Mouse (Mus musculus) right cerebral cortex, adult 2 months (tissue): Measurements from ENCODE around the gene Gpatch4.

ENCODE experiments used
- DNase-seq, 2 experiments: peaks; one replicate each; pipeline ENCODE4 v3.0.0; 2021 to 2022; ENCODE audit warnings: low spot score in 2 of 2

Gene Gpatch4

DNA sequence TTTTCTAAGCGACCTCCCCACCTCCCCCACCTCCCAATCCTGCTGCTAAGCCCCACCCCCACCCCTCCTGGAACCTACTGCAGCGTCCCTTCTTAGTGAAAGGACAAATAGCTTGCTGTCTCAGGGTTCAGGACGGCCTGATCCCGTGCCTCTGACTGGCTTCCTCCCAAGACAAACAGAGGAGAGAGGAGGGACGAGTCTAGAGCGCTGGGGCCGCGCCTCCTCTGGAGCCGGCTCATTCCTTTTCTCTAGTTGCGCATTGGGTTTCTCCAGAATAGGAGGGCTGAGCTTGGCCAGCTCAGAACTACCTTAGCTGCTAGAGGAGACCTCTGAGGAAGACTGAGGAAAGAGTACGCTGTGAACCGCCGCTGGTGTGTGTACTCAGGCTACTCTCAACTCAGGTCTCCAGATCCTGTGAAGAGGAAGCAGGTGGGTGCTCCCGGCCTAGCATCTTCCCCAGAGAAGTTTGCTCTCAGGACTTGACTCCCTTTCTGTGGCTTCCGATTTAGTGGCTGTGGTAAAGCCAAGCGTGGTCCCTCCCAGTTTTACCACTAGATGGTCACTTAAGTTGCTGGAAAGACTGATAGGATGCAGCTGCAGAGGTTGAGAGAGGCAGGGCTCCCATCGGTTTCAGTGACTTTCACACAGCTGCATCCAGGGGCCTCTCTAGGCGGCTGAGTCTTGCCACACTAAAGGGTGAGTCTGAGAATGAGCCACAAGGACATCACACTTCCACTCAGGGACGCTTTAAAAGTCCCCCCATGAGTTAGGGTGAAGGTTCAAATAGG lies 12.1 kb upstream of the Gpatch4 start:
- no peak for DNase-seq

DNA sequence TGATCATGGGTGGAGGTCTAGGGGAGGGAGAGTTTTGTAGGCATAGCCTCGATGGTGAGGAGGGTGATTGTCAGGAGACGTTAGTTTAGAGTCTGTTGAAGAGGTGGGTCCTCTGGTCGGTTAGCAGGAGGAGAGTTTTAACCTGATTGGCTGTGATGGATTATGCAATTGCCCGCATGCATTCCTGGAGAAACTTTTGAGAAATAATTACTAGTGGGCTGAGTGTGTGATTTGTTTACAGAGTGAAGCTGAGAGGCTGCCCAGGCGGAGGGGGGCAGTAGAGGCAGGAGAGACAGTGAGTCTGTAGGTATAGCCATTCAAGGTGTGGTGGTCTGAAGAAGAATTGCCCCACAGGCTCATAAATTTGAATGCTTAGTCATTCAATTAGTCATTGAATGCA lies 9.4 kb upstream of the Gpatch4 start:
- DNase-seq: no peak

DNA sequence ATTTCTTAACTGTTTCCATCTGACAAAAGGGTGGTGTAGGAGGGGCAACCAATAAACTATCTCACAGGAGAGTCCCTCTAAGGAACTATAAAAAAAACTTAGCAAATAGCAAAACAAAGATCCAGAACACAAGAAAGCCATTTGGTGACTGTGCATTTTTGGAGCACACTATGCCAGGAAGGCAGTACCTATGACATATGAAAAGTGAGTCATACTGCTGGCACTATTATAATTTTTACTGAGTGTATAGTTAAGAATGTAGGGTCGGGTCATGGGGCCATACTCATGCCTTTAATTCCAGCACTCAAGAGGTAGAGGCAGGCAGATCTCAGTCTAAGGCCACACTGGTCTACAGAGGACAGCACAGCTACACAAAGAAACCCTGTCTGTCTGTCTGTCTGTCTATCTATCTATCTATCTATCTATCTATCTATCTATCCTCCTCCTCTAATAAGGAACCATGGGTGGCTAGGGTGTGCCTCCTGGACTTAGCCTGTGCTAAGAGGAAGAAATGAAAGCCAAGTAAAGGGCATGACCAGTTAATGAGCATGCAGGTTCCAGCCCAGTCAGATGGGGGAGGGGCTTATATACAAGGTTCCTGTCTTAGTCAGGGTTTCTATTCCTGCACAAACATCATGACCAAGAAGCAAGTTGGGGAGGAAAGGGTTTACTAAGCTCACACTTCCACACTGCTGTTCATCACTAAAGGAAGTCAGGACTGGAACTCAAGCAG lies 7.2 kb upstream of the Gpatch4 start:
- no peak for DNase-seq

DNA sequence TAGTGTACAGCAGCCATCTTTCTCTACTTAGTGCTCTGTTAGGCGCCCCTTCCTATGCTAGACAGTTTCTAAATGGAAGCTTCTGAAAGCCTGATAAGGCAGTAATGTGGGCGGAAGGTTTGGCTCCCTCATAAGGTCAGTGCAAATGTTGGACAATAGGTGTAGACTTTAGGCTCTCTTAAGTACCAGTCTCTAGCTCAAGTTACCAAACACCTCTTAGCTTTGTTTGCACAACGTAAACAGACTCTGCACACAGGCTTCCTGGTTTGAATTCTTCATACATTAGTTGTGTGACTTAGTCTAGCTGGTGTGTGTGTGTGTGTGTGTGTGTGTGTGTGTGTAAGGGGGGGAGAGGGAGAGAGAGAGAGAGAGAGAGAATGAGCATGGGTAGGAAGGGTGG lies 6.6 kb downstream of the Gpatch4 start:
- DNase-seq: no peak

DNA sequence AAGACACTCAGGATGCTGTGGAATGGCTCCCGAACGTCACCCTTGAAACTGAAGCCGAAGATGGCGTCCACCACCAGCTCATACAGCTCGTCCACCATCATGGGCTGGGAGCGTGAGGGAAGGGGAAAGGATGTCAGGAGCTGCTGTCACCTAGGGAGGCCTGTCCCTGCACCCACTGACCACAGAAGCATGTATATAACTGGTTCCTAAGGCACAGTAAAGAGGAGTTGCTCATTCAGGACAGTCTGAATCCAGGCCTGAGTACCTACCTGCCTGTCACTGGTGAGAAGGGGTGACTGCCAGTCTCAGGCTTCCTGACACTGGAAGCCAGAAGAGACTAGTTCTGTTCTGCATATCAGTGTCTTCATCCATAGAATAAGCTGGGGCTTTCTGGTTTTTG lies 14.1 kb downstream of the Gpatch4 start:
- no peak for DNase-seq

DNA sequence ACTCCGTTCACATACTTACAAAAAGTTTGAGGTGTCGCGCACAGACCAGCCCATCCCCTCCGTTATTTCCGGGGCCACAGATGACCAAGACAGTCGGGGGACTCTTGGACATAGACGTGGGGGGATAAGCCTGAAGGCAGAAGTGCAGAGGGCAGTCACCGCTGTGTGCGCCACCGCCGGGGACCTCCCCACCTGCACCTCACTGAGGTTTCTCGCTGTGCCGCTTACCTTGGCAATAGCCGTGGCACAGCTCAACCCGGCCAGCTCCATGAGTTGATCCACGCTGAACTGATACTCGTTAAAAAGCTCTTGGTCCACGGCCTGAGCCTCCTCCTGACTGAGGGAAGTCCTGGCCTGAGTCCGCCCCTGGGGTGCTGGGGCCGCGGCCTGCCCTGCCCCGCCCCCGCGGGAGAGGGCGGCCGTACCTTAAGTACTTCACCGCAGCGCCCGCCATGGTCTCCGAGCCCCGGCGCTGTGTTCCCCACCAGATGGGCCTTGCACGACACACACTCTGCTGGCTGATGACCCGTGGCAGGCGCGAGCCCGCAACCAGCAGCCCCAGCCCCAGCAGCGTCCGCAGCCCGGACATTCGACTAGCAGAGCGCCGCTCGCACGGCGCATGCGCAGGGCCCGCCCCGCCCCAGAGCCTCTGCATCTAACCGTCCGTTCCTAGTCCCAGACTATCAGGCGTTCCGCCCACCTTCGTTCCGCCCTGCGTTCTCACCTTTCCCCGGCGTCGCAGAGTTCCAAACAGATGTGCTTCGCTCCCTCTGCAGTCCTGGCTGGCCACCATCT lies 15.2 kb downstream of the Gpatch4 start, which contains the start of gene Naxe:
Naxe (minus strand) TSS at position 594 of the 795 bp plus-strand sequence.
- DNase-seq: peak; percentile 78 to 80

DNA sequence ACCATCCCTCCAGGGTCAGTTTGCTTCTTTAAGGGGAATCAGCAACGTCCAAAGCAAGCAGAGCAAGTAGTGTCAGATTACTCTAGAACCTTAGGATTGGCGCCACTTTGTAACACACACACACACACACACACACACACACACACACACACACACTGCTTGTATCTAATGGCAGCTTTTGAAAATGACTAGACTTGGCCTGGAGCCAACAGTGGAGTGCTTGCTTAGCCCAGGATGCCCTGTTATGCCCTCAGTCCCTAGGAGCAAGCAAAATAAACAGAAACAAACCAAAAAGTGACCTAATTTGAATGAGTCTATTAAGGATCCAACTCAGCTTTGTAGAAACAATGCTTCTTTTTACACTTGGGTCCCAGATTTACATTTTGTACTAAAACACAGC lies 25.5 kb downstream of the Gpatch4 start:
- DNase-seq: no peak

DNA sequence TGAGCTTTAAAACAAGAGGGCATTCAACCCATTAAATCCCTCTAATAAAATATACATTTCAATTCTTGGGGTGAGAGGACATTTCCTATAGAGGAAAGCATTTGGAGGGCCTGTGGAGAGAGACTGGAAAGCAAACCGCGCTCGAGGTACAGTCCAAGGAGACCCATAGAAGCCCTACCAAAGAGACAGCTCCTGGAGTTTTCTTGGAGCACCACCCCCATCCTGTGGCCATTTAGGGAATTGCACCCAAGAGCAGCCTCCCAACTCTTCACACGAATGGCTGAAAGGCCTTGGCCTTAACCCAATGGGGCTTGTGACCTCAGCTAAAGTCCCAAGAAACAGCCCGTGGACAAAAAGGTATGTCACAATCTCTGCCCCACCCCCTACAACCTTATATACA lies 28.9 kb downstream of the Gpatch4 start:
- DNase-seq: peak; percentile 93 to 94

DNA sequence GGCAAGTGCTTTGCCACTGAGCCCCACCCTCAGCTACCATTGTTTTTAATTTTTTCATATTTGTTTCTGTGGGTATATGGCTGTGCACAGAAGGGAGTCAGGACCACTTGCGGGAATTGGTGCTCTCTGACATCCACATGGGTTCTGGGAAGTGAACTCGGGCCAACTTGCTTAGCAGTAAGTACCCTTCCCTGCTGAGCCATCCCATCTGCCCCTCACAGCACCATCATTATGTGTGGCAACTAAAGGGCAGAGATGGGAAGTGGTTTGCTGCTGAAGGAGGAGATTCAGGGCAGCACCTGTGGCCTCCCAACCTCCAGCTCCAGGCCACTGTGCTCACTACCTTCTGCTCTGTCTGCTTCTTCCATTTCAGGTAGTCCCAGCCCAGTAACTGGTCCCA lies 30.7 kb downstream of the Gpatch4 start:
- DNase-seq: no peak

DNA sequence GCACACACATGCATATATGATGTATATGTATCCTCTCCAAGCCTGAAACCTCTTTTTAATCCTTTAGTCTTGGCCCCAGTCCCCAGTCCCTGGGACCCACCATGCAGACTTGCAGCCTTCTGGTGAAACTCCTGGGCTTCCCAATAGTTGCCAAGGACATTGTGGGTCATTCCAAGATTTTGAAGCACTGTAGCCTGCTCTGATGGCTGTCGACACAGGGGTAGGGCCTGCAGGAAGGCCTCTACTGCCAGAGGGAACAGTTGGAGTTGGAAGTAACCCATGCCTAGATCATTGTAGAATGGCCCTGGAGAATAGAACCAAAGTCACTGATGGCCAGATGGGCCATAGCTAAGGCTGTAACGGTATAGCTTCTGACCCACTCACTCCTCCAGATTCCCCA lies 31.4 kb downstream of the Gpatch4 start:
- DNase-seq: no peak

DNA sequence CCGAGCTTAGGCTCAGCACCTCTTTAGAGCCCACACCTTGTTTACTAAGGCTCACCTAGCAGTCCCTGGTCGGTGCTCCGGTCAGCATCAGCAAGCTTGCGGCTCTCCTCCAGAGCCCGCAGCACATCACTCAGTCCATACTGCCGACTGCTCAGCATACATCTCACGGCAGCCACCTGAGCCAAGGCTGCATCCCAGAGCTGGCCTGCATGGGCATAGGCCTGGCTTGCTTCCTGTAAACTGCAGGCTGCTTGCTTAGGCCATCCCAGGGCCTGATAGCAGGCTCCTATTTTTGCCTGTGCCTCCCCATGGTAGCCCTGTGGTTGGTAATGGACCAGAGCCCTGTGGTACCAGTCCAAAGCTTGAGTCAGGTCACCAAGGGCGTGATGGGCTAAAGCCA lies 31.9 kb downstream of the Gpatch4 start:
- DNase-seq: no peak

DNA sequence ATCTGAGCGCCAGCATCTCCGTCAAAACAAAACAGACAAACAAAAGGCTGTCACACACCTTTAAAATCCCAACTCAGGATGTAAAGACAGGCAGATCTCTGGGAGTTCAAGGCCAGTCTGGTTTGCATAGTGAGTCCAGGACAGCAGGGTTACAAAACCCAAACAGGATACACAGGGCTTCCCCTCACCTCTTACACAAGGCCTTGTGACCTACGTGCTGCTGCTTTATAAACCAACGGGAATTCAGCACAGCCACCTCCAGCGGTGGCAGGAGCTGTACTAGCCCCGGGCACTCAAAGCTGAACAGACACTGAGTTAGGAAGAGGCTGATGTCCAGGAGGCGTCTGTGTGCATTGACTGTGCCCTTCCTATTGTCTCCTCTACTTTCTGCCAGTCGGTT lies 34.5 kb downstream of the Gpatch4 start:
- DNase-seq: no peak

DNA sequence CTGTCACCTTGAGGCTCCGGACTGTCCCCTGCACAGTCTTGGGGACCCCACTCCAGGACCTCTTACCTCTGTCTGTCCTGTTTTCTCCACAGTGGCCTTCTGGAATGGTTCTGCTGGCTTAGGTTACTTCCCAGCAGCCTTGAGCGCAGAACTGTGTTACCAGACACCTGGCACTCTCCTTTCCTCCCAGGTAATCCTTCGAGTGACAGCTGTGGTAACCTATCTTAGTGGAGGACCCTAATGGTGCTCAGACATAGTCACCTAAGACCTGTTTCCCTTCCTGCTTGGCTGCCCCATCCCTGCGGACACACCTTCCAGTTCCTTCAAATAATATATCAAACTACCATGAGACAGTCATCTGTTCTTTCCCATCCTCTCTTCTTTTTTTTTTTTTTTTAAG lies 35.3 kb downstream of the Gpatch4 start, which contains the start of gene Ttc24:
Ttc24 (minus strand) TSS at position 101 of the 400 bp plus-strand sequence.
- no peak for DNase-seq

DNA sequence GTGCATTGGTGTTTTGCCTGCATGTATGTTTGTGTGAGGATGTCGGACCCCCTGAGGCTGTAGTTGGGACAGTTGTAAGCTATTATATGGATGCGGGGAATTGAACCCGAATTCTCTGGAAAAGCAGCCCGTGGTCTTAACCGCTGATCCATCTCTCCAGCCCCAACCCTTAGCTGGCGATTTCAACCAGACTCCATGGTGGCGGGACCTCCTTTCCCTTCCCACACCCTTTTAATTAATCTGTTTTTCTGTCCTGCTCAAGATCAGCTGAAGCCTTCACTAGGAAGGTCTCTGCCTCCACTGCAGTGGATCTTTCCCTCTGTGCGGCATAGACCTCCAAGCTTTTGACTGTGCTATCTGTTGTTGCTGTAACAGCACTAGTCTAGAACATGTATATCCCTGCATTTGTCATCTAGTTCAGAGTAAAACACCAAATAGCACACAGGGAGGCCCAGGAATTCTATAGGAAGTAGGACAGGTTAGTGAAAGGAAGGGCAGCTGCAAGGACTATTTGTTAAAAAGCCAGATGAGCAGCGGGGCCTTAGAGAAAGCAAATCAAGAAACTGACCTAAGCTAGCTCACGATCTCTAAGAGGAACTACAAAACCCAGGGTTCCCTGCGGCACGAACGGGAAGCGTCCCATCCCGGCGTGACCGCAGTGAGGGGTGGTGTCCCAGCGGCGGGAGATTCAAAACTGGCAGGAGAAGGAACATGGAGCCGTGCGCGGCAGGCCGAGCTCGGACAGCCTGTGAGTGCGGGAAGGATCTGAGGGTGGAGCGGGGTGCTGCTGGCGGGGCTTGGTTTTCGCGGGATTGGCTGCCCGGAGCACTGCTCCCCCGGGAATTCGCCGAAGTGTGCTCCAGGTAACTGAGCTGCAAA lies 38.7 kb downstream of the Gpatch4 start, which contains the start of gene Iqgap3:
Iqgap3 (plus strand) TSS at position 627 of the 879 bp plus-strand sequence.
- peak; percentile 87 to 90 for DNase-seq

DNA sequence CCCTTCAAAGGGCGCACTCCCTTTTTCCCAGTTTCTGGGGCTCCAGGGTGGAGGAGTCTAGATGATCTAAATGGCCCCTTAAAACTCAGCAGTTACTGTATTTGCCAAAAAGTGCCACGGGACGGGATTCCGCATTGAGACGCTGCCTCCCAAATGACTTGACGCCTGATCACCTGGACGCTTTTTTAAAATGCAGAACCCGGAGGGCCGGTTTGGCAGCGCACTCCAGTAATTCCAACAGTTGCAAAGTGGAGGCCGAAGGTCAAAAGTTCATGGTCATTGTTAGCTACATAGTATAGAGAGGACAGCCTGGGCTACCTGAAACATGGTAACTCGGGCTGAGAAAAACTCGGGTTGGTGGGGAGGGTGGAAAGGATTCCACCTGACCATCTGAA lies 39.3 kb downstream of the Gpatch4 start:
- no peak for DNase-seq

DNA sequence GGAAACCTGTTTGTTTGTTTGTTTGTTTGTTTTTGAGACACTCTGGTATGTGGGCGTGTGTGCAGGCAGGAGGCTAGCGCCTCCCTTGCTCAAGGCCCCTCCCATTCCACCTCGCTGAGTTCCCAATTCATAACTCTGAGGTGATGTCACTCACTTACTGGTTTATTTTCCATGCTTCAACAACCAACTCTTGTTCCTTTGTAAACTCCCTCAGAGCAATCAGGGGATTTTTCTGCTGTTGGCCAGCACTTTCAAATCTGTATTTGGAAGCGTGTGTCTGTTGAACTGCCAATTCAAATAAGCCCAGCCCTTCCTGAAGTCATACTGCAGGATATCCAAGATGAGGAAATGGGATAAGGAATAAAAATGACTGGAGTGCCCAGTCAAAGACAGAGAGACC lies 39.8 kb downstream of the Gpatch4 start:
- DNase-seq: no peak

DNA sequence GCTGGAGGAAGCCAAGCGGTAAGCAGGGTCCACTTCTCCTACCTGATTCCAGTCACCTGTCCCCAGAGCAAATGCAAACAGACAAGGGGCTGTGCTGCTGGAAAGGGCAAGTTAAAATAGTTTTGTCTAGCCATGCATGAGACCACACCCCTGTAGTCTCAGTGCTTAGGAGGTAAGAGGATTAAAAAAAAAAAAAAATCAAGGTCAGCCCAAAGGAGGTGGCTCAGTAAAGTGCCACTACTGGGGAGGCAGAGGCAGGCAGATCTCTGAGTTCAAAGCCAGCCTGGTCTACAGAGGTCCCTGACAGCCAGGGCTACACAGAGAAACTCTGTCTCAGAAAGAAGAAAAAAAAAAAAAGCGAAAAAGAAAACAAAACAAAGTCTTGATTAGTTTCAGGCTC lies 41.1 kb downstream of the Gpatch4 start:
- no peak for DNase-seq

DNA sequence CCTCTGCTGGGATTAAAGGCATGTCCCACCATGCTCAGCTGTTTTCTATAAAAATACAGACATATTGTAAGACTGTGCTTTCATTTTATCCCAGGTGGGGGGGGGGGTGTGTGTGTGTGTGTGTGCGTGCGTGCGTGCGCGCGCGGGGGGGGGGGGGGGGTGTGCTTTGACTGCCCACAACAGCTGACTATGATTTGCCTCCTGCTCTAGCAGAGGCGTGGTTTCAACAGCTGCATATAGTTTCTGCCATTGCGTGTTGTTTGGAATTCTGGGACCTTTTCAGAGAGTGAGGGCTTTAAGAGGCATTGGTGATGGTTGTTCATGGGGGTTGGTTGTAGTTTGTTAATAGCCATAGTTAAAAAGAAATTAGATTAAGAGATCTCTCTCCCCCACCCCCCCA lies 42.6 kb downstream of the Gpatch4 start:
- no peak for DNase-seq

DNA sequence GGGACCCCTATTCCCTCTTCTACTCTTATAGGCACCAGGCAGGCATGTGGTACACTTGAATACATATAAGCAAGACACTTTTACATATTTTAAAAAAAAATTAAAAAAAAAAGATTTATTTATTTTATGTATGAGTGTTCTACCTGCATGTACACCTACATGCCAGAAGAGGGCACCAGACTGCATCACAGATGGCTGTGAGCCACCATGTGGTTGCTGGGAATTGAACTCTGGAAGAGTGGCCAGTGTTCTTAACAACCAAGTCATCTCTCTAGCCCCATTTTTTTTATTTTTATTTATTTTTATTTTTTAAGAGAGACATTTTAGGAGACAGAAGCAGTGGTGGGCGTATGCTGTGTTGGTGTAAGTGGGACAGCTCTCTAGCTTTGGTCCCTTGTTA lies 44.8 kb downstream of the Gpatch4 start:
- no peak for DNase-seq

DNA sequence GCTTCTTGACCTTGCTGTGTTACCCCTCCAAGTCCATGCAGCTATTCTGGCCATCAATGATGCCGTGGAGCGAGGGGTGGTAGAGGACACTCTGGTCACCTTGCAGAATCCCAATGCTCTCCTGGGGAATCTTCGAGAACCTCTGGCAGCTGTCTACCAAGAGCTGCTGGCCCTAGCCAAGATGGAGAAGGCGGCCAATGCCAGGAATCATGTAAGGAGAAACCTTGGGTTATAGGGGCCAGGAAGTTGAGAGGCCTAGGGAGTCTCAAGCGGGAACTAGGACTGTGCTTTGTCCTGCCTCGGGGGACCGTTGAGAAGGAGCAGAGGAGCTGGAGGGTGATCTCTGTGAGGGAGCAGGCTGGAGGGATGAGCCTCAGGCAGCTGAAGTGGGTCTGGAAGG lies 47.2 kb downstream of the Gpatch4 start:
- DNase-seq: no peak

DNA sequence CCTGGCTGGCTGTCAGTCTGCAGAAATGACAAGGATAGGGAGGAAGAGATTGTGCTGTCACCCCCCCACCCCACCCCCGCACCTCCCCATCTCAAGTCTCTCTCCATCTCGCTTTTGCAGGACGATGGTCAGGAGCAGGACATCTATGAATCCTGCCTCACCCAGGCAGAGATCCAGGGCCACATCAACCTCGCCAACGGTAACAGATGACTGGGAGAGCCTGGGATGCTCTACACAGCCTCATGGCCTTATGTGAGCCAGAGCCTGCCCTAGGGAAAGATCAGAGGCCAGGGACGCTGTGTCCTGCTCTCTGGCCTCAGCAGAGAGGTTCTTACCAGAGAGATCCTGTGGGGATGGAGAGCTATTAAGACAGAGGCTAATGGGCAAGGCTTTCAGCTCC lies 47.7 kb downstream of the Gpatch4 start:
- no peak for DNase-seq
